Mouse (Mus musculus) neural tube, embryonic 15.5 days (tissue): ENCODE measurements at regions not wholly inside any gene's neighbourhood (a gene's known extent, or its start where the extent isn't known, plus 50 kb on each side); places are given as distances from the start of the nearest gene placed in this dataset.

ENCODE experiments used
- ATAC-seq: fragments of 200-750 bp; cut with Nextera tagmentation; 2 replicates; pipeline ENCODE4 v1.8.0; 2017; ENCODE audit warnings: mild to moderate bottlenecking, moderate TSS enrichment, moderate library complexity; ENCODE audit not compliant: low FRiP score
- H3K27ac ChIP-seq: fragments of 300-500 bp; sonication (generic); replicated peaks from 2 replicates; pipeline ENCODE4 v1.5.1; 2015; ENCODE audit warnings: mild to moderate bottlenecking, inconsistent platforms
- H3K27me3 ChIP-seq: fragments of 300-500 bp; sonication (generic); replicated peaks from 2 replicates; pipeline ENCODE4 v1.6.1; 2015; ENCODE audit warnings: inconsistent platforms
- H3K36me3 ChIP-seq: fragments of 300-500 bp; sonication (generic); 2 replicates; pipeline ENCODE4 v1.6.1; 2015; ENCODE audit warnings: inconsistent platforms
- H3K4me1 ChIP-seq: fragments of 300-500 bp; sonication (generic); 2 replicates; pipeline ENCODE4 v1.6.1; 2015; ENCODE audit warnings: inconsistent platforms
- H3K4me2 ChIP-seq: fragments of 300-500 bp; sonication (generic); 2 replicates; pipeline ENCODE4 v1.6.1; 2015; ENCODE audit warnings: inconsistent platforms, mild to moderate bottlenecking, moderate library complexity
- H3K4me3 ChIP-seq: fragments of 300-500 bp; sonication (generic); replicated peaks from 2 replicates; pipeline ENCODE4 v1.5.1; 2015; ENCODE audit warnings: mild to moderate bottlenecking, inconsistent platforms
- H3K9ac ChIP-seq: fragments of 300-500 bp; sonication (generic); replicated peaks from 2 replicates; pipeline ENCODE4 v1.6.1; 2015; ENCODE audit warnings: mild to moderate bottlenecking, inconsistent platforms
- H3K9me3 ChIP-seq: fragments of 300-500 bp; sonication (generic); replicated peaks from 2 replicates; pipeline ENCODE4 v1.6.1; 2016; ENCODE audit warnings: inconsistent platforms
- WGBS: fragments of 180-500 bp; shearing (Covaris S2); methylation state at CpG from one replicate; pipeline ENCODE4 v1.1.7; 2015; ENCODE audit warnings: mixed read lengths; 5-methylcytosine and 5-hydroxymethylcytosine counted together

GRCm38 (mm10) chr9:88073579-88073978 is 253.4 kb upstream of the Nt5e start:
- no peaks in the 10 kb centered on the region for H3K27me3 ChIP-seq
- H3K27ac ChIP-seq = no peak overlapping the region
- ATAC-seq = no peak
- H3K4me3 ChIP-seq = no peak overlapping the region
- no peaks in the 10 kb centered on the region for H3K9me3 ChIP-seq
- no peaks in the 10 kb centered on the region for H3K36me3 ChIP-seq
- no peaks in the 10 kb centered on the region; the same call in 1 of the 2 replicates for H3K4me1 ChIP-seq
- no peak overlapping the region for H3K9ac ChIP-seq
- 59% methylated on average over 7 of the region's 7 CpGs for WGBS
- H3K4me2 ChIP-seq = no peak overlapping the region

- Histone ChIP-seq H3K4me2 (no peak overlapping the region), H3K27me3 (no peaks in the 10 kb centered on the region), H3K27ac (no peak overlapping the region), H3K4me3 (no peak overlapping the region), H3K9ac (no peak overlapping the region), H3K4me1 (no peaks in the 10 kb centered on the region), H3K36me3 (no peaks in the 10 kb centered on the region), H3K9me3 (no peaks in the 10 kb centered on the region)
- WGBS = 46% methylated on average over 5 of the region's 5 CpGs
- ATAC-seq = no peak
These were observed 244.0 kb upstream of the Nt5e start for GRCm38 (mm10) chr9:88082931-88083479.

GRCm38 (mm10) chr9:88085181-88085816 is 241.7 kb upstream of the Nt5e start:
- no peaks in the 10 kb centered on the region for H3K27me3 ChIP-seq
- no peaks in the 10 kb centered on the region for H3K36me3 ChIP-seq
- H3K27ac ChIP-seq = no peak overlapping the region
- H3K4me2 ChIP-seq = no peak overlapping the region
- no peaks in the 10 kb centered on the region for H3K4me1 ChIP-seq
- 92% methylated on average over 11 of the region's 11 CpGs for WGBS
- no peak overlapping the region for H3K9ac ChIP-seq
- H3K9me3 ChIP-seq = no peaks in the 10 kb centered on the region
- H3K4me3 ChIP-seq = no peak overlapping the region
- no peak for ATAC-seq

GRCm38 (mm10) chr9:88085866-88086265 is 241.1 kb upstream of the Nt5e start:
- no peak overlapping the region for H3K9ac ChIP-seq
- no peak overlapping the region for H3K27ac ChIP-seq
- H3K4me2 ChIP-seq = no peak overlapping the region
- no peak overlapping the region for H3K4me3 ChIP-seq
- no peaks in the 10 kb centered on the region for H3K9me3 ChIP-seq
- H3K27me3 ChIP-seq = no peaks in the 10 kb centered on the region
- no peaks in the 10 kb centered on the region for H3K36me3 ChIP-seq
- no peak for ATAC-seq
- WGBS = 75% methylated on average over 3 of the region's 3 CpGs
- H3K4me1 ChIP-seq = no peaks in the 10 kb centered on the region

DNA sequence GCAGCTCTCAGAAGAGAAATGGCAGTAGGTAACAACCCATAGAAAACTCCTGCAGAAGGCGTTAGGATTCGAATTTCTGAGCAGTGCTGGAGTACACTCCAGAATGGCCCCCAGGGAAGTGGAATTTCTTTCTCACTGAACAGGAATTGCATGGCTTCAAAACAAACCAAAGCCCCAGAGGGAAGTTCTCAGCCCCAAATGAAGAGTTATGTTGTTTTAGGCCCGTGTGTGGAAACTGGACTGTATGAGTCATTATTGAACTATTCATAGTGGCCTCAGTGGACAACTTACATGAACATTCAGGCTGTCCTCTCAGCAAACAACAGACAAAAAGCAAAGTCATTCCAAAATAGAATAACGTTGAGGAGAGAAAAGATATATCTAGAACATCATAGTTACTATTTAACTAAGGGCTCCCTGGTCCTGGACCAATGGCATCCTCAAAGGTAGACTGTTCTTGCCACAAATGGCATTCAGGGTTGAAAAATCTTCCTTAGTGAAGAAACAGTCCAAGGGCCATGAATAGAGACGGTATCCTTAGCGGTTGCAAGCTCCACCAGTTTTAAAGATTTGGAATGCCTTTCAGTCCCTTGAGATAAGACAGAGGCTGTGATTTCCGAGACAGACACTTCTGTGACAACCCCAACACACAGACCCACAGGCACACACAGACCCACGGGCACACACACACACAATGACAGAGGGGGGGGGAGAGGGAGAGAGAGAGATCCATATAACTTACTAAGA is 235.0 kb upstream of the Nt5e start:
- no peak overlapping the region for H3K27ac ChIP-seq
- no peak for ATAC-seq
- no peaks in the 10 kb centered on the region for H3K36me3 ChIP-seq
- no peaks in the 10 kb centered on the region for H3K9me3 ChIP-seq
- no peak overlapping the region for H3K9ac ChIP-seq
- no peaks in the 10 kb centered on the region for H3K27me3 ChIP-seq
- no peaks in the 10 kb centered on the region for H3K4me1 ChIP-seq
- no peak overlapping the region for H3K4me3 ChIP-seq
- 77% methylated on average over 8 of the region's 8 CpGs for WGBS
- H3K4me2 ChIP-seq = no peak overlapping the region

- H3K9ac ChIP-seq = no peak overlapping the region
- no peaks in the 10 kb centered on the region for H3K27me3 ChIP-seq
- H3K36me3 ChIP-seq = no peaks in the 10 kb centered on the region
- no peak overlapping the region for H3K27ac ChIP-seq
- H3K4me2 ChIP-seq = no peak overlapping the region
- ATAC-seq = no peak
- no peaks in the 10 kb centered on the region for H3K9me3 ChIP-seq
- 85% methylated on average over 4 of the region's 4 CpGs for WGBS
- H3K4me3 ChIP-seq = no peak overlapping the region
- H3K4me1 ChIP-seq = no peaks in the 10 kb centered on the region
These were observed 234.4 kb upstream of the Nt5e start for GRCm38 (mm10) chr9:88092561-88092960.

DNA sequence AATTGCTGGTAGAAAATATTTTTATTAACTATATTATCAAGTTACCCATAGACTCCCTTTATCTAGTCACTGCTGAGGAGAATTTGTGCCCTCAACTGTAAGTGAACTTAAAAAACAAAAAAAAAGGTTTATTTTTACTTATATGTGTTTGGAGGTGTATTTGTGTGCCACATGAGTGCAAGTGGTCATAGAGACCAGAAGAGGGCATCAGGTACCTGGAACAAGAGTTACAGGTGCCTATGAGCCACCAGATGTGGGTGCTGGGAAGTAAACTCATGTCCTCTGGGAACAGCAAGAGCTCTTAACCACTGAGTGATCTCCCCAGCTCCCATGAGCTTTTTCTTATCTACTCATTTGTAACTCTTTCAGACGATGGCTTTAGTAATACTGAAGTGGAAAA is 213.9 kb upstream of the Nt5e start:
- Histone ChIP-seq H3K4me1 (no peaks in the 10 kb centered on the region), H3K4me2 (no peak overlapping the region), H3K9ac (no peak overlapping the region), H3K4me3 (no peak overlapping the region), H3K36me3 (no peaks in the 10 kb centered on the region), H3K27me3 (no peaks in the 10 kb centered on the region), H3K9me3 (no peaks in the 10 kb centered on the region), H3K27ac (no peak overlapping the region)
- WGBS = 48% methylated on average over 1 of the region's 1 CpGs
- ATAC-seq = no peak

DNA sequence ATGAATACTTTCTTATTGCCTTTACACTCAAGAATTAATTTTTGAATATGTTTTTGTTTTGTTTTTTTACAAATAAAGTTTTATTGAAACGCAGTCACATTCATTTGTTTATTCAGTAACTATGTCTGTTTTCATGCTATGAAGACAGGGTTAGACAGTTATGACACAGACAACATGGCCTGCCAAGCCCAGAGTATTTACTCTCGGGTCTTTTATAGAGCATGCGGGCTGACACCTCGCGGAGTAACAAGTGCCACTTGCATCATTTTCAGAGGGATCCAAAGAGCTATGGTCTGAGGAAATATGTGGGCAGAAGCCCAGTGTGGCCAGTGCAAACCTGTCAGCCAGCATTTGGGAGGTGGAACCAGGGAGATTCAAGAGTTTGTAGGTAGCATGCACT is 206.5 kb upstream of the Nt5e start:
- no peak overlapping the region for H3K4me3 ChIP-seq
- H3K4me1 ChIP-seq = no peaks in the 10 kb centered on the region
- no peaks in the 10 kb centered on the region for H3K36me3 ChIP-seq
- no peaks in the 10 kb centered on the region for H3K9me3 ChIP-seq
- no peak overlapping the region for H3K9ac ChIP-seq
- ATAC-seq = no peak
- H3K27me3 ChIP-seq = no peaks in the 10 kb centered on the region
- no peak overlapping the region for H3K27ac ChIP-seq
- no peak overlapping the region for H3K4me2 ChIP-seq
- WGBS = 89% methylated on average over 5 of the region's 5 CpGs

GRCm38 (mm10) chr9:88120963-88121570 is 205.9 kb upstream of the Nt5e start:
- Histone ChIP-seq H3K4me2 (no peak overlapping the region), H3K9ac (no peak overlapping the region), H3K27me3 (no peaks in the 10 kb centered on the region), H3K4me1 (no peaks in the 10 kb centered on the region), H3K4me3 (no peak overlapping the region), H3K27ac (no peak overlapping the region), H3K36me3 (no peaks in the 10 kb centered on the region), H3K9me3 (no peaks in the 10 kb centered on the region)
- ATAC-seq = no peak
- WGBS = 81% methylated on average over 11 of the region's 11 CpGs

GRCm38 (mm10) chr9:88124322-88125005 is 202.5 kb upstream of the Nt5e start:
- no peaks in the 10 kb centered on the region for H3K4me1 ChIP-seq
- H3K9me3 ChIP-seq = no peaks in the 10 kb centered on the region
- H3K9ac ChIP-seq = no peak overlapping the region
- H3K36me3 ChIP-seq = no peaks in the 10 kb centered on the region
- H3K4me2 ChIP-seq = no peak overlapping the region
- 90% methylated on average over 9 of the region's 9 CpGs for WGBS
- no peak for ATAC-seq
- no peak overlapping the region for H3K4me3 ChIP-seq
- no peak overlapping the region for H3K27ac ChIP-seq
- no peaks in the 10 kb centered on the region for H3K27me3 ChIP-seq

GRCm38 (mm10) chr9:88163025-88163780 is 163.8 kb upstream of the Nt5e start:
- no peaks in the 10 kb centered on the region for H3K36me3 ChIP-seq
- no peaks in the 10 kb centered on the region for H3K9me3 ChIP-seq
- ATAC-seq = no peak
- no peak overlapping the region for H3K4me2 ChIP-seq
- H3K27ac ChIP-seq = no peak overlapping the region
- WGBS = 85% methylated on average over 6 of the region's 6 CpGs
- no peaks in the 10 kb centered on the region for H3K4me1 ChIP-seq
- no peak overlapping the region for H3K9ac ChIP-seq
- no peak overlapping the region for H3K4me3 ChIP-seq
- no peaks in the 10 kb centered on the region for H3K27me3 ChIP-seq
